Mouse (Mus musculus): ENCODE data around the gene Il31. TPM values are rescaled to one million over a fixed set of nuclear protein-coding genes. Genes with fewer than 3 reads are reported as not detected.
A peak's percentile ranks its signal among the peaks of the same experiment; 100 is the strongest.

Gene Il31
- total and polyA plus RNA-seq, 2 experiments from 2014 or later = not detected

GRCm38 (mm10) chr5:123444849-123445334, 44.4 kb downstream of the Il31 start:
- Histone ChIP-seq H3K27me3 (ENCODE audit: control insufficient read depth, insufficient read depth, low read length) (no peaks in the 10 kb centered on the region), H3K4me3 (ENCODE audit: low read depth, low read length) (no peak overlapping the region), H3K27ac (ENCODE audit: low read depth) (no peak overlapping the region), H3K4me1 (ENCODE audit: control insufficient read depth, insufficient read depth) (no peaks in the 10 kb centered on the region), H3K9ac (replicated peaks; ENCODE audit: low read depth, low read length) (no peak overlapping the region), H3K9me3 (replicated peaks; ENCODE audit: control insufficient read depth, low read length) (no peaks in the 10 kb centered on the region), H3K4me2 (ENCODE audit: low read depth, low read length) (no peak overlapping the region), H3K36me3 (replicated peaks; ENCODE audit: control insufficient read depth, insufficient read depth, low read length) (peaks cover 78% of the 10 kb centered on the region)
- ATAC-seq (ENCODE audit: insufficient read depth, low read depth) (no peak), DNase-seq (ENCODE audit: low spot score) (no peak)
- WGBS = 89% methylated on average over 5 of the region's 5 CpGs
- no peak for TF ChIP-seq EP300 (IDR thresholded peaks at IDR 0.05; ENCODE audit: low read depth)
- TF ChIP-seq CTCF (IDR thresholded peaks at IDR 0.05; ENCODE audit: low read depth) = no peak

- Histone ChIP-seq H3K9me3 (replicated peaks; ENCODE audit: control insufficient read depth, low read length) (no peaks in the 10 kb centered on the region), H3K9ac (replicated peaks; ENCODE audit: low read depth, low read length) (no peak overlapping the region), H3K27ac (ENCODE audit: low read depth) (no peak overlapping the region), H3K27me3 (ENCODE audit: control insufficient read depth, insufficient read depth, low read length) (no peaks in the 10 kb centered on the region), H3K4me3 (ENCODE audit: low read depth, low read length) (no peak overlapping the region), H3K36me3 (replicated peaks; ENCODE audit: control insufficient read depth, insufficient read depth, low read length) (peaks cover 70% of the 10 kb centered on the region), H3K4me2 (ENCODE audit: low read depth, low read length) (no peak overlapping the region), H3K4me1 (ENCODE audit: control insufficient read depth, insufficient read depth) (no peaks in the 10 kb centered on the region)
- ATAC-seq (ENCODE audit: insufficient read depth, low read depth) = peak; percentile 68
- 42% methylated on average over 4 of the region's 4 CpGs for WGBS
- no peak for TF ChIP-seq EP300 (IDR thresholded peaks at IDR 0.05; ENCODE audit: low read depth)
- peak; percentile 95 for TF ChIP-seq CTCF (IDR thresholded peaks at IDR 0.05; ENCODE audit: low read depth)
- peak; percentile 75 for DNase-seq (ENCODE audit: low spot score)
These were observed 45.2 kb downstream of the Il31 start for GRCm38 (mm10) chr5:123444069-123444468.

- H3K9me3 ChIP-seq (replicated peaks; ENCODE audit: control insufficient read depth, low read length) = no peaks in the 10 kb centered on the region
- DNase-seq (ENCODE audit: low spot score) (no peak), ATAC-seq (ENCODE audit: insufficient read depth, low read depth) (no peak)
- TF ChIP-seq CTCF (IDR thresholded peaks at IDR 0.05; ENCODE audit: low read depth) (no peak), EP300 (IDR thresholded peaks at IDR 0.05; ENCODE audit: low read depth) (no peak)
- no peak overlapping the region for H3K9ac ChIP-seq (replicated peaks; ENCODE audit: low read depth, low read length)
- 87% methylated on average over 3 of the region's 3 CpGs for WGBS
- no peaks in the 10 kb centered on the region for H3K27me3 ChIP-seq (ENCODE audit: control insufficient read depth, insufficient read depth, low read length)
- peaks cover 57% of the 10 kb centered on the region for H3K36me3 ChIP-seq (replicated peaks; ENCODE audit: control insufficient read depth, insufficient read depth, low read length)
- no peak overlapping the region for H3K4me2 ChIP-seq (ENCODE audit: low read depth, low read length)
- no peak overlapping the region for H3K4me3 ChIP-seq (ENCODE audit: low read depth, low read length)
- H3K4me1 ChIP-seq (ENCODE audit: control insufficient read depth, insufficient read depth) = 0 out of 2 replicates have a peak, but pooled peaks cover 4% of the 10 kb centered on the region
- H3K27ac ChIP-seq (ENCODE audit: low read depth) = no peak overlapping the region
These were observed 47.0 kb downstream of the Il31 start for GRCm38 (mm10) chr5:123442283-123442682.

- DNase-seq (ENCODE audit: low spot score) = no peak
- peaks cover 43% of the 10 kb centered on the region for H3K36me3 ChIP-seq (replicated peaks; ENCODE audit: control insufficient read depth, insufficient read depth, low read length)
- H3K27ac ChIP-seq (ENCODE audit: low read depth) = no peak overlapping the region
- no peaks in the 10 kb centered on the region for H3K27me3 ChIP-seq (ENCODE audit: control insufficient read depth, insufficient read depth, low read length)
- H3K9ac ChIP-seq (replicated peaks; ENCODE audit: low read depth, low read length) = no peak overlapping the region
- H3K4me2 ChIP-seq (ENCODE audit: low read depth, low read length) = no peak overlapping the region
- TF ChIP-seq EP300 (IDR thresholded peaks at IDR 0.05; ENCODE audit: low read depth) = no peak
- H3K4me1 ChIP-seq (ENCODE audit: control insufficient read depth, insufficient read depth) = 0 out of 2 replicates have a peak, but pooled peaks cover 4% of the 10 kb centered on the region
- no peak overlapping the region for H3K4me3 ChIP-seq (ENCODE audit: low read depth, low read length)
- 67% methylated on average over 4 of the region's 4 CpGs for WGBS
- ATAC-seq (ENCODE audit: insufficient read depth, low read depth) = no peak
- no peaks in the 10 kb centered on the region for H3K9me3 ChIP-seq (replicated peaks; ENCODE audit: control insufficient read depth, low read length)
These were observed 48.6 kb downstream of the Il31 start for GRCm38 (mm10) chr5:123440664-123441063.

- DNase-seq (ENCODE audit: low spot score) (no peak), ATAC-seq (ENCODE audit: insufficient read depth, low read depth) (no peak)
- peaks cover 35% of the 10 kb centered on the region for H3K36me3 ChIP-seq (replicated peaks; ENCODE audit: control insufficient read depth, insufficient read depth, low read length)
- no peaks in the 10 kb centered on the region for H3K9me3 ChIP-seq (replicated peaks; ENCODE audit: control insufficient read depth, low read length)
- H3K4me2 ChIP-seq (ENCODE audit: low read depth, low read length) = no peak overlapping the region
- no peak overlapping the region for H3K27ac ChIP-seq (ENCODE audit: low read depth)
- H3K4me1 ChIP-seq (ENCODE audit: control insufficient read depth, insufficient read depth) = 0 out of 2 replicates have a peak, but pooled peaks cover 4% of the 10 kb centered on the region
- H3K9ac ChIP-seq (replicated peaks; ENCODE audit: low read depth, low read length) = no peak overlapping the region
- 73% methylated on average over 4 of the region's 4 CpGs for WGBS
- TF ChIP-seq CTCF (IDR thresholded peaks at IDR 0.05; ENCODE audit: low read depth) (peak; percentile 20), EP300 (IDR thresholded peaks at IDR 0.05; ENCODE audit: low read depth) (no peak)
- H3K4me3 ChIP-seq (ENCODE audit: low read depth, low read length) = no peak overlapping the region
- H3K27me3 ChIP-seq (ENCODE audit: control insufficient read depth, insufficient read depth, low read length) = no peaks in the 10 kb centered on the region
These were observed 49.3 kb downstream of the Il31 start for GRCm38 (mm10) chr5:123439941-123440340.

- ATAC-seq (ENCODE audit: insufficient read depth, low read depth) = no peak
- WGBS = 73% methylated on average over 1 of the region's 1 CpGs
- Histone ChIP-seq H3K27me3 (ENCODE audit: control insufficient read depth, insufficient read depth, low read length) (no peaks in the 10 kb centered on the region), H3K9me3 (replicated peaks; ENCODE audit: control insufficient read depth, low read length) (no peaks in the 10 kb centered on the region), H3K27ac (ENCODE audit: low read depth) (no peak overlapping the region), H3K4me3 (ENCODE audit: low read depth, low read length) (no peak overlapping the region), H3K36me3 (replicated peaks; ENCODE audit: control insufficient read depth, insufficient read depth, low read length) (peaks cover 29% of the 10 kb centered on the region), H3K9ac (replicated peaks; ENCODE audit: low read depth, low read length) (no peak overlapping the region), H3K4me1 (ENCODE audit: control insufficient read depth, insufficient read depth) (0 out of 2 replicates have a peak, but pooled peaks cover 4% of the 10 kb centered on the region), H3K4me2 (ENCODE audit: low read depth, low read length) (no peak overlapping the region)
- TF ChIP-seq CTCF (IDR thresholded peaks at IDR 0.05; ENCODE audit: low read depth) = no peak
- no peak for TF ChIP-seq EP300 (IDR thresholded peaks at IDR 0.05; ENCODE audit: low read depth)
- no peak for DNase-seq (ENCODE audit: low spot score)
These were observed 50.0 kb downstream of the Il31 start for GRCm38 (mm10) chr5:123439312-123439711.
